Mouse (Mus musculus): ENCODE measurements at regions not wholly inside any gene's neighbourhood (a gene's known extent, or its start where the extent isn't known, plus 50 kb on each side); places are given as distances from the start of the nearest gene placed in this dataset.

DNA sequence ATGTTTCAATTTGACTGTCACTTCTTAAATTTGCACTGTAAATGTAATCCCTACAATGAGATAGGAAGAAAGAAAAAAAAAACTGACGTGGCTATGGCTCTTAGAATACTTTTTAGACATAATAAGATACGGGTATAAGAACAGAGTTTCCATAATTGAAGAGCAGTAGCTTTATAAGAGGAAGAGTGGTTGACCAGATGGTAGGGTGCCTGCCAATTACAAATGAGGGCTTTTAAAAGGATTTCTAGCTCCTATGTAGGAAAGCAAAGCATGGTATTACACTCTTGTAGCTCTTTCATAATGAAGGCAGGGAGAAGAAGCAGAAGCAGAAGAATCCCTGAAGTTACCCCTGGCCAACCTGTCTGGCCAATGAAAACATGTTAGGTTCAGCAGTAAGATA, 239.7 kb upstream of the Car10 start:
- H3K9me3 ChIP-seq (ENCODE audit: control insufficient read depth, low read length), result no peaks in the 10 kb centered on the region
- H3K27ac ChIP-seq (ENCODE audit: low read depth, low read length), result no peak overlapping the region
- no peaks in the 10 kb centered on the region for H3K27me3 ChIP-seq (ENCODE audit: control insufficient read depth, insufficient read depth, low read length)
- DNase-seq (ENCODE audit: low spot score), result no peak
- WGBS, result 81% methylated on average over 2 of the region's 2 CpGs
- no peak for ATAC-seq (ENCODE audit: low FRiP score)
- no peak overlapping the region for H3K4me2 ChIP-seq (replicated peaks; ENCODE audit: low read depth, low read length)
- no peaks in the 10 kb centered on the region for H3K4me1 ChIP-seq (replicated peaks; ENCODE audit: control insufficient read depth, insufficient read depth, low read length)
- H3K4me3 ChIP-seq (ENCODE audit: low read depth, low read length), result no peak overlapping the region
- H3K9ac ChIP-seq (ENCODE audit: low read depth, low read length), result no peak overlapping the region
- H3K36me3 ChIP-seq (ENCODE audit: control insufficient read depth, insufficient read depth, low read length), result no peaks in the 10 kb centered on the region

DNA sequence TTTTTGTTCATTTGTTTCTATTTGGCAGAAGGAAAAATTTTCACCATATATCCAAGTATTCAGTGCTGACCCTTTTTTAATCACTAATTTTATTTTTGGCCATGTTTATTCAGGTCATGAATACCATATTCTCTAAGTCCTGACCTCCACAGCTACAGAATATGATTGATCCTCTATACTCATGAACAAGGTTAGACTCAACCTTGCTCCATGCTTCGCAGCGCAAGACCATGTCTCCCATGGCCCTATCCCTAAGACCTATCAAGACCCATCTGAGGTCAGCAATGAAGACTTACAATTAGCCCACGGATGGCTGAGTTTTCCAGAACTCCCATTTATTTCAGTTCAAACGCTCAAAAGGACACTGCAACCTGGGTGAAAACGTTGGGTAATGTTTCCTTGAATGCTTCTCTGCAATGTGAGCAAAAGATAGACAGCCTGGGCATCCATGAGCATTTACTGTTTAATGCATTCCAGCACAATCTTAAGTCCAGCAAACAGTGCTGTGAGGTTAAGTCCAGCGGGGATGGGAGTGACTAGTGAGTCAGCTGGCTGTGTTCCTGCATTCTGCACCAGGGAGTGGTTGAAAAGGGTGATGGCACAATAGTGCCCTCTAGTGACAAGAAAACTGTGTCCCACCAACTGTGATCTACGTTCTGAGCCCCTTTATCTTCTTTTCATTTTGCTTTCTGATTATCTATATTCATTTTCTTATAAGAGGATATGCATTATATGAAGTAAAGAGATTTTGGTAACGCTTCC, 208.0 kb upstream of the Car10 start:
- H3K9me3 ChIP-seq (ENCODE audit: control insufficient read depth, low read length), result no peaks in the 10 kb centered on the region
- no peak overlapping the region for H3K4me3 ChIP-seq (ENCODE audit: low read depth, low read length)
- no peaks in the 10 kb centered on the region for H3K27me3 ChIP-seq (ENCODE audit: control insufficient read depth, insufficient read depth, low read length)
- peak; percentile 70; the same call in 1 of the 2 replicates for ATAC-seq (ENCODE audit: low FRiP score)
- H3K27ac ChIP-seq (ENCODE audit: low read depth, low read length), result no peak overlapping the region
- DNase-seq (ENCODE audit: low spot score), result peak; percentile 73
- H3K36me3 ChIP-seq (ENCODE audit: control insufficient read depth, insufficient read depth, low read length), result no peaks in the 10 kb centered on the region
- 53% methylated on average over 8 of the region's 8 CpGs for WGBS
- no peak overlapping the region for H3K4me2 ChIP-seq (replicated peaks; ENCODE audit: low read depth, low read length)
- H3K9ac ChIP-seq (ENCODE audit: low read depth, low read length), result no peak overlapping the region
- H3K4me1 ChIP-seq (replicated peaks; ENCODE audit: control insufficient read depth, insufficient read depth, low read length), result no peaks in the 10 kb centered on the region

DNA sequence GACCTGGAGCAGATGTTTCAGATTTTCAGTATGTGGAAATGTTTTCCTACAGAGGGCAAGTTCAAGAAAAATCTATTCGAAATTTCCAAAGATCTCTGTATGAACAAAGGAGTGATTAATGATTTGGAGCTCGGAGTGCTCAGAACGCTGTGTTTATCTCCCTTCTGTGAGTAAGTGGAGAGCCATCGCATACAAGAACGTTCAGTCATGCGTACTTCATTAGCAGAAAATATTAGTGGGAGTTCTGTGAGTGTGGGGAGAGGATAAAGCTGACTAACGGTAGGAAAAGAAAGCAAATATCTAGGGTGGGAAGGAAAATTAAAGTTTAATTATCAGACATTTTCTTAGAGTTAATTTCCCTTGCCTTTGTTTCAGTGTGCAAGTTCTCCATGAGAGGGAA, 198.5 kb upstream of the Car10 start:
- Histone ChIP-seq H3K4me3 (ENCODE audit: low read depth, low read length) (no peak overlapping the region), H3K4me1 (replicated peaks; ENCODE audit: control insufficient read depth, insufficient read depth, low read length) (no peaks in the 10 kb centered on the region), H3K9me3 (ENCODE audit: control insufficient read depth, low read length) (no peaks in the 10 kb centered on the region), H3K36me3 (ENCODE audit: control insufficient read depth, insufficient read depth, low read length) (no peaks in the 10 kb centered on the region), H3K27me3 (ENCODE audit: control insufficient read depth, insufficient read depth, low read length) (no peaks in the 10 kb centered on the region), H3K4me2 (replicated peaks; ENCODE audit: low read depth, low read length) (no peak overlapping the region), H3K27ac (ENCODE audit: low read depth, low read length) (no peak overlapping the region), H3K9ac (ENCODE audit: low read depth, low read length) (no peak overlapping the region)
- DNase-seq (ENCODE audit: low spot score), result peak; percentile 9
- WGBS, result 48% methylated on average over 7 of the region's 7 CpGs
- ATAC-seq (ENCODE audit: low FRiP score), result no peak
